Mouse (Mus musculus): ENCODE measurements around the gene Taar7a. TPM values are rescaled to one million over a fixed set of nuclear protein-coding genes. Genes with fewer than 3 reads are reported as not detected.

Taar7a gene
- polyA plus RNA-seq (2016; fragmentation: Nextera tagmentation; extraction: Ambion mirVana), result not detected in 2 replicates

- Histone ChIP-seq H3K27me3 (ENCODE audit: low read depth, poor library complexity, severe bottlenecking) (no peaks in the 10 kb centered on the region), H3K4me3 (no peak within 1 kb of the TSS), H3K27ac (no peak within 1 kb of the TSS), H3K4me1 (no peaks in the 10 kb centered on the region), H3K36me3 (no peaks in the 10 kb centered on the region), H3K9me3 (replicated peaks) (no peaks in the 10 kb centered on the region)
- 95% methylated on average over 3 of the region's 3 CpGs for WGBS
- DNase-seq (ENCODE audit: low spot score), result no peak
These were observed at the start of gene Taar7a for GRCm38 (mm10) chr10:23993381-23993780. Gene Taar7a (minus strand): TSS chr10:23993481.

GRCm38 (mm10) chr10:24040120-24040869 lies 47.0 kb upstream of the Taar7a start:
- 75% methylated on average over 2 of the region's 2 CpGs for WGBS
- H3K27me3 ChIP-seq (ENCODE audit: low read depth, poor library complexity, severe bottlenecking), result no peaks in the 10 kb centered on the region
- H3K9me3 ChIP-seq (replicated peaks), result no peaks in the 10 kb centered on the region
- no peaks in the 10 kb centered on the region for H3K36me3 ChIP-seq
- no peak overlapping the region for H3K27ac ChIP-seq
- DNase-seq (ENCODE audit: low spot score), result no peak
- H3K4me3 ChIP-seq, result no peak overlapping the region
- H3K4me1 ChIP-seq, result no peaks in the 10 kb centered on the region

GRCm38 (mm10) chr10:24037314-24037713 lies 44.0 kb upstream of the Taar7a start, which contains the start of gene Taar7e:
Gene Taar7e (plus strand): TSS chr10:24037614.
- DNase-seq (ENCODE audit: low spot score), result no peak
- Histone ChIP-seq H3K27ac (no peak within 1 kb of the TSS), H3K4me1 (no peaks in the 10 kb centered on the region), H3K36me3 (no peaks in the 10 kb centered on the region), H3K27me3 (ENCODE audit: low read depth, poor library complexity, severe bottlenecking) (no peaks in the 10 kb centered on the region), H3K4me3 (no peak within 1 kb of the TSS), H3K9me3 (replicated peaks) (no peaks in the 10 kb centered on the region)
- WGBS, result 94% methylated on average over 2 of the region's 2 CpGs

- H3K27ac ChIP-seq, result no peak overlapping the region
- no peak for DNase-seq (ENCODE audit: low spot score)
- no peaks in the 10 kb centered on the region for H3K9me3 ChIP-seq (replicated peaks)
- H3K27me3 ChIP-seq (ENCODE audit: low read depth, poor library complexity, severe bottlenecking), result no peaks in the 10 kb centered on the region
- H3K4me3 ChIP-seq, result no peak overlapping the region
- H3K36me3 ChIP-seq, result no peaks in the 10 kb centered on the region
- no peaks in the 10 kb centered on the region for H3K4me1 ChIP-seq
These were observed 38.1 kb upstream of the Taar7a start for GRCm38 (mm10) chr10:24031347-24031746.

- no peak within 1 kb of the TSS for H3K27ac ChIP-seq
- H3K9me3 ChIP-seq (replicated peaks), result no peaks in the 10 kb centered on the region
- H3K4me3 ChIP-seq, result no peak within 1 kb of the TSS
- no peak for DNase-seq (ENCODE audit: low spot score)
- H3K4me1 ChIP-seq, result no peaks in the 10 kb centered on the region
- no peaks in the 10 kb centered on the region for H3K27me3 ChIP-seq (ENCODE audit: low read depth, poor library complexity, severe bottlenecking)
- H3K36me3 ChIP-seq, result no peaks in the 10 kb centered on the region
These were observed 33.6 kb upstream of the Taar7a start, which contains the start of gene Taar7d for GRCm38 (mm10) chr10:24026922-24027321. Gene Taar7d (plus strand): TSS chr10:24027222.

GRCm38 (mm10) chr10:24008143-24008542 lies 14.9 kb upstream of the Taar7a start:
- no peak overlapping the region for H3K4me3 ChIP-seq
- DNase-seq (ENCODE audit: low spot score), result no peak
- no peaks in the 10 kb centered on the region for H3K27me3 ChIP-seq (ENCODE audit: low read depth, poor library complexity, severe bottlenecking)
- no peaks in the 10 kb centered on the region for H3K4me1 ChIP-seq
- H3K9me3 ChIP-seq (replicated peaks), result no peaks in the 10 kb centered on the region
- WGBS, result 93% methylated on average over 1 of the region's 1 CpGs
- H3K27ac ChIP-seq, result no peak overlapping the region
- H3K36me3 ChIP-seq, result no peaks in the 10 kb centered on the region

- Histone ChIP-seq H3K9me3 (replicated peaks) (no peaks in the 10 kb centered on the region), H3K27me3 (ENCODE audit: low read depth, poor library complexity, severe bottlenecking) (no peaks in the 10 kb centered on the region), H3K27ac (no peak overlapping the region), H3K4me3 (no peak overlapping the region), H3K4me1 (no peaks in the 10 kb centered on the region), H3K36me3 (no peaks in the 10 kb centered on the region)
- no peak for DNase-seq (ENCODE audit: low spot score)
- WGBS, result 71% methylated on average over 2 of the region's 2 CpGs
These were observed 13.8 kb upstream of the Taar7a start for GRCm38 (mm10) chr10:24007034-24007433.

- DNase-seq (ENCODE audit: low spot score), result no peak
- no peak overlapping the region for H3K27ac ChIP-seq
- no peaks in the 10 kb centered on the region for H3K27me3 ChIP-seq (ENCODE audit: low read depth, poor library complexity, severe bottlenecking)
- H3K4me3 ChIP-seq, result no peak overlapping the region
- 90% methylated on average over 1 of the region's 1 CpGs for WGBS
- H3K36me3 ChIP-seq, result no peaks in the 10 kb centered on the region
- no peaks in the 10 kb centered on the region for H3K4me1 ChIP-seq
- H3K9me3 ChIP-seq (replicated peaks), result no peaks in the 10 kb centered on the region
These were observed 13.2 kb upstream of the Taar7a start for GRCm38 (mm10) chr10:24006442-24006841.

GRCm38 (mm10) chr10:23999639-24000038 lies 6.4 kb upstream of the Taar7a start, which contains the start of gene Taar7b:
Gene Taar7b (plus strand): TSS chr10:23999939.
- DNase-seq (ENCODE audit: low spot score), result no peak
- Histone ChIP-seq H3K36me3 (no peaks in the 10 kb centered on the region), H3K9me3 (replicated peaks) (no peaks in the 10 kb centered on the region), H3K27me3 (ENCODE audit: low read depth, poor library complexity, severe bottlenecking) (no peaks in the 10 kb centered on the region), H3K27ac (no peak within 1 kb of the TSS), H3K4me1 (no peaks in the 10 kb centered on the region), H3K4me3 (no peak within 1 kb of the TSS)
- 98% methylated on average over 1 of the region's 1 CpGs for WGBS

GRCm38 (mm10) chr10:23986419-23986818 lies 6.9 kb downstream of the Taar7a start:
- Histone ChIP-seq H3K9me3 (replicated peaks) (no peaks in the 10 kb centered on the region), H3K36me3 (no peaks in the 10 kb centered on the region), H3K27ac (no peak overlapping the region), H3K27me3 (ENCODE audit: low read depth, poor library complexity, severe bottlenecking) (no peaks in the 10 kb centered on the region), H3K4me1 (no peaks in the 10 kb centered on the region), H3K4me3 (no peak overlapping the region)
- no peak for DNase-seq (ENCODE audit: low spot score)
- 93% methylated on average over 5 of the region's 5 CpGs for WGBS

GRCm38 (mm10) chr10:23985546-23985945 lies 7.7 kb downstream of the Taar7a start, which contains the start of gene Taar6:
Gene Taar6 (minus strand): TSS chr10:23985646.
- Histone ChIP-seq H3K4me1 (no peaks in the 10 kb centered on the region), H3K27ac (no peak within 1 kb of the TSS), H3K4me3 (no peak within 1 kb of the TSS), H3K36me3 (no peaks in the 10 kb centered on the region), H3K27me3 (ENCODE audit: low read depth, poor library complexity, severe bottlenecking) (no peaks in the 10 kb centered on the region), H3K9me3 (replicated peaks) (no peaks in the 10 kb centered on the region)
- WGBS, result 82% methylated on average over 8 of the region's 8 CpGs
- no peak for DNase-seq (ENCODE audit: low spot score)

GRCm38 (mm10) chr10:23978901-23979705 lies 14.2 kb downstream of the Taar7a start:
- peak; percentile 81 for DNase-seq (ENCODE audit: low spot score)
- H3K9me3 ChIP-seq (replicated peaks), result no peaks in the 10 kb centered on the region
- no peaks in the 10 kb centered on the region for H3K36me3 ChIP-seq
- H3K27ac ChIP-seq, result no peak overlapping the region
- H3K27me3 ChIP-seq (ENCODE audit: low read depth, poor library complexity, severe bottlenecking), result no peaks in the 10 kb centered on the region
- WGBS, result 45% methylated on average over 16 of the region's 16 CpGs
- no peaks in the 10 kb centered on the region for H3K4me1 ChIP-seq
- H3K4me3 ChIP-seq, result no peak overlapping the region

- 60% methylated on average over 4 of the region's 4 CpGs for WGBS
- no peak overlapping the region for H3K4me3 ChIP-seq
- H3K36me3 ChIP-seq, result no peaks in the 10 kb centered on the region
- H3K9me3 ChIP-seq (replicated peaks), result no peaks in the 10 kb centered on the region
- no peaks in the 10 kb centered on the region for H3K4me1 ChIP-seq
- DNase-seq (ENCODE audit: low spot score), result no peak
- no peak overlapping the region for H3K27ac ChIP-seq
- no peaks in the 10 kb centered on the region for H3K27me3 ChIP-seq (ENCODE audit: low read depth, poor library complexity, severe bottlenecking)
These were observed 15.3 kb downstream of the Taar7a start for GRCm38 (mm10) chr10:23977958-23978357.
